Comparison of ENCODE assay signal across 25 mouse cellular contexts in the genomic region with DNA sequence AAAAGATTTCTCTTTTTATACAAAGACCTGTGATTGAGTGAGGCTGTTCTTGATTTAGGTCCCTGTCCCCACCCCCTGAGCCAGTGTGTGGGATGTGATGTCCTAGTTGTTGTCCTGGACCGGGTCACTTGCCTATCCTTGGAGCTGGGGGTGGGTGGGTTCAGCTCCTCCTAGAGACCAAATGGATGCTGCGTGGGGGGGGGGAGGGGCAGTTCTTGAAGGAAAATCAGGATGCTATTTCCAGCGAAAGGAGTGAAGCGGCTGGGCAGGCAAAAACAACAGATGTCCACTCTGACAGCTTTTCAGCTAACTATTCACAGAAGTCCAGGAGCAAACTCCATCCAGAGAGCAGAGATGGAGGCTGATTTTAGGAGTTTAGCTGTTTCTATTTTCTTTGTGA.
A peak's percentile ranks its signal among the peaks of the same experiment; 100 is the strongest.
DNase-seq lines count a peak whose midpoint lies in the region; ATAC-seq and TF ChIP-seq lines count a peak whose summit lies in the region.
"Had no signal": no experiment of that assay in that cellular context is flagged by ENCODE, and none has a peak within 500 bp of the region (broad histone marks: within the 10 kb centered on the region; RNA-seq: fewer than 3 reads in every experiment).

No protein-coding gene starts in this region.

- intact Hi-C loops in left cerebral cortex, postnatal 25 days (cut with DNase I): loop anchor here (1.0 to 10.0 kb wide), 6 partner anchors 115 to 1276 kb away; a partner anchor contains a TSS
- intact Hi-C loops in gastrocnemius, postnatal 36 days (cut with DNase I): no loop called here

- 53% methylated on average over 4 of the region's 4 CpGs for WGBS in hindbrain, embryonic 13.5 days

- H3K4me2 ChIP-seq in hindbrain, embryonic 13.5 days: no peak overlapping the region
- H3K4me2 ChIP-seq: heart, embryonic 12.5 days; liver, embryonic 13.5 days; midbrain, embryonic 12.5 days; neural tube, embryonic 15.5 days; stomach, embryonic 15.5 days had no signal

- ATAC-seq in hindbrain, embryonic 13.5 days (ENCODE audit: low FRiP score): no peak
- ATAC-seq: inflammation-experienced regulatory T-cells, adult 6 months had no signal

- no peaks in the 10 kb centered on the region for H3K36me3 ChIP-seq in hindbrain, embryonic 13.5 days
- H3K36me3 ChIP-seq: forebrain, embryonic 10.5 days; heart, embryonic 12.5 days; hindbrain, embryonic 10.5 days; liver, embryonic 13.5 days; midbrain, embryonic 12.5 days; neural tube, embryonic 15.5 days; stomach, embryonic 15.5 days had no signal

- H3K27me3 ChIP-seq in hindbrain, embryonic 13.5 days: no peaks in the 10 kb centered on the region
- H3K27me3 ChIP-seq: heart, embryonic 12.5 days; liver, embryonic 13.5 days; midbrain, embryonic 12.5 days; neural tube, embryonic 15.5 days; stomach, embryonic 15.5 days had no signal

- peaks cover 4% of the 10 kb centered on the region for H3K4me1 ChIP-seq in hindbrain, embryonic 13.5 days (replicated peaks)
- H3K4me1 ChIP-seq: heart, embryonic 12.5 days; liver, embryonic 13.5 days; neural tube, embryonic 15.5 days; stomach, embryonic 15.5 days had no signal

- no peak for TF ChIP-seq CTCF in brain, embryonic 14.5 days (IDR thresholded peaks at IDR 0.05; ENCODE audit: borderline replicate concordance, extremely low read depth, insufficient read depth, insufficient read length)

- no peaks in the 10 kb centered on the region for H3K9me3 ChIP-seq in hindbrain, embryonic 13.5 days
- H3K9me3 ChIP-seq: forebrain, embryonic 10.5 days; heart, embryonic 12.5 days; hindbrain, embryonic 10.5 days; liver, embryonic 13.5 days; midbrain, embryonic 12.5 days; neural tube, embryonic 15.5 days; stomach, embryonic 15.5 days had no signal

- H3K27ac ChIP-seq in hindbrain, embryonic 13.5 days: no peak overlapping the region
- H3K27ac ChIP-seq: forebrain, embryonic 10.5 days; layer of hippocampus, adult 2 months; liver, embryonic 13.5 days; midbrain, embryonic 12.5 days; neural tube, embryonic 15.5 days; stomach, embryonic 15.5 days had no signal

- TF ChIP-seq POLR2A in brain, embryonic 14.5 days (IDR thresholded peaks at IDR 0.05; ENCODE audit: borderline replicate concordance, extremely low read depth, insufficient read depth, insufficient read length, poor library complexity, severe bottlenecking): no peak

- H3K4me3 ChIP-seq in hindbrain, embryonic 13.5 days: no peak overlapping the region
- H3K4me3 ChIP-seq: forebrain, embryonic 10.5 days; heart, embryonic 12.5 days; hindbrain, embryonic 10.5 days; layer of hippocampus, adult 2 months; liver, embryonic 13.5 days; midbrain, embryonic 12.5 days; neural tube, embryonic 15.5 days; stomach, embryonic 15.5 days had no signal

- H3K9ac ChIP-seq in hindbrain, embryonic 13.5 days: no peak overlapping the region
- H3K9ac ChIP-seq: heart, embryonic 12.5 days; liver, embryonic 13.5 days; midbrain, embryonic 12.5 days; neural tube, embryonic 15.5 days; stomach, embryonic 15.5 days had no signal

- DNase-seq in brain, embryonic 14.5 days (ENCODE audit: low read depth): peak; percentile 29
- DNase-seq in frontal cortex, postnatal 10 days (ENCODE audit: low spot score in 2 of 2): peak; percentile 33 to 71
- DNase-seq in left cerebral cortex, postnatal 25 days (ENCODE audit: low spot score in 2 of 2): peak; percentile 44 to 93
- DNase-seq in right cerebral cortex, postnatal 25 days: peak; percentile 53
- DNase-seq in B cell, adult 2 months: no peak
- DNase-seq in gastrocnemius, postnatal 36 days: no peak
- DNase-seq: adrenal gland, adult 8-10 months; cerebellum, adult 8-10 months; gastrocnemius, postnatal 14 days; heart, adult 18-20 months; heart, postnatal 10 days; kidney, adult 2 months; kidney, postnatal 25 days; layer of hippocampus, postnatal 36 days; liver, embryonic 13.5 days; lung, adult 2 months had no signal

Comparison
In these comparisons a context has a peak if more than half of its experiments do, and no peak if none do; other contexts are left out.
1. DNase-seq: peak in brain, embryonic 14.5 days (single experiment), frontal cortex, postnatal 10 days (2 of 2), left cerebral cortex, postnatal 25 days (2 of 2) and right cerebral cortex, postnatal 25 days (single experiment); none in B cell, adult 2 months (0 of 2) and gastrocnemius, postnatal 36 days (0 of 2).